Mouse (Mus musculus): ENCODE data around the gene Sfrp5. TPM values are rescaled to one million over a fixed set of nuclear protein-coding genes. Genes with fewer than 3 reads are reported as not detected.

Gene Sfrp5
- total RNA-seq, 2 experiments from 2014 or later = 5.1 to 6.2 TPM

DNA sequence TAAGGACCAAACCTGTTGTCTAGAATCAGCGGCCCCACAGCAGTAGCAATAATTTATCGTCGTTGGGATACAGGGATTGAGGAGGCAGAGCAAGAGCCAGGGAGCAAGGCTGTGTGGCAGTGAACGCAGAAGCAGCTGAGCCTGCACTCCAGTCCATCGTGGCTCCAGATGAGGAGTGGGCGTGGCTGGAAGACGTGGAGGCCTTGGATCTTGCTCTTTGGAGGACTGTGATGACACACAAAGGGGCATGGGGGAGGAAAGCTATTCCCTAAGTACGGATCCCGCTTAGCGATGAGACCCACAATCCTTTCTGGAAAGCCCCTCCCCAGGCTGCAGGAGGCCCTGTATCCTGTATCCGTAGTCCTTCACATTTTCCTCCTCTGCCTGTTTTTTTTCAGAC, 4.0 kb downstream of the Sfrp5 start:
- DNase-seq = peak; percentile 47

DNA sequence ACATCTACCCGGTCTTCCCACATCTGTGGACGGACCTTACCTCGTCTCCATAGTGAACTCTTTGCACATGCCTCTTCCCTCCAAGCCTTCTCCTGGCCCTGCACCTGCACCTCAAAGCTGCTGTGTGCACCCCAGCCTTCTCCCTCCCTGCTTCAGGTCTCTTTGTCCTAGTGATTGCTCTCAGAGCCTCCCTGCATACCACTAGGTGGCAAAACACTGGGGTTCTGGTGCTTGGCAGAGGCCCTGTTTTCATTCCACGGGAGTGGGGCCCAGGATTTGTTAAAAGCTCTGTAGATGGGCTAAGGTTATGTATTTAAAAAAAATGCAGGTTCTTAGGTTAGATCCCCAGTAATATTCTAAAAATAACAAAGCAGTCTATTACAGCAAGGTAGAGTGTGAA, 5.0 kb downstream of the Sfrp5 start:
- no peak for DNase-seq

DNA sequence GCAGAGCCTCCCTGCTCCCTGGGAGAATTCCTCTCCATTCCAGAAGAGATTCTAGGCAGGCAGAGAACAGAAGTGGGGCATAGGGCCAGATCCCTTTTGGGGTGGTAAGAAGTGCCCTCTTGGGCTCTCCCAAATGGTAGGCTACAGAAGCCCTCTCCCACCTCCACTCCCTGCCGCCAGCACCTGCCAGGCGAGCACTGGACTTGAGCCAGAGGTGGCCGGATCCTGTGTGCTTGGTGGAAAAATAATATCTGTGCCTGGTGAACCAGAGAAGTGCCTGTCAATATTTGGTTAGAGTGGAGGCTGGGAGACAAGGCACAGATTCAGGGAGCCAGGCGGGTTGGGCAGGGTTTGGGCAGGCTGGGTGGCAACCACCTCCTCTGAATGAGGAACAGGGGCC, 5.7 kb downstream of the Sfrp5 start:
- peak; percentile 20 for DNase-seq

DNA sequence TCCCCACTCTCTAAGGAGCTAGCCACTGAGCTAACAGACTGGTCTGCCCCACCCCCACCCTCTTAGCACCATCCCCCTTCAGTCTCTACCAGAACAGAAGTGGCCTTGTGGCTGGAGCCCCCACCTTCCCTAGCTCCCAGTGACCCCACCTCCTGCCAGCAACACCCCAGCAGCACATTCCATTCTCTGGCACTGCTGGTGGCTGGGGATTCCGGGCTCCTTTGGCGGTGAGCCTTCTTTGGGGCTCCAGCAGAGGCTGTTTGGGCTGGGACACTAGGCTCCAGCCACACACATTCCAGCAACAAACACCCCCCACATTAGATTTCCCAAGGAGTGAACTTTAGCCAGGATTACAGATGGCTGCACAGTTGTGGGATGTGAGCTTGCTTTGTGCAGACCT, 8.7 kb downstream of the Sfrp5 start:
- DNase-seq = no peak

DNA sequence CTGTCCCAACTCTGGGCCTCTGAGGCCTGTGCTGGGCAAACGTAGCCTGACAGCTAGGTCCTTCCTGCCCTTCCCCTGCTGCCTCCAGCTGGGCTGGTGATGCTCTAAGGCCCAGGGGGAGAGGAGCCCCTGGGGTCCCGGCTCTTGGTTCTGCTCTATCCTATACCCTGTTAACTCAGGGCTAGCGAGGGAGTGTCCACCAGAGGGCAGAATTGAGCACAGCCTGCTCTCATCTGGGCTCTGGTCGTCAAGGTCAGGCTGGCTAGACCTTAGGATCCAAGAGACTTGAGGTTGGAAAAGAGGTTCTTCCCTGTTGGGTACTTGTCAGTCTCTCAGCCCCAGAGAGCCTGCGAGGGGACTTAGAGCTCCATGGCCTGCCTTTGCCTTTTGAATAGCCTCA, 11.6 kb downstream of the Sfrp5 start:
- DNase-seq = peak; percentile 80

DNA sequence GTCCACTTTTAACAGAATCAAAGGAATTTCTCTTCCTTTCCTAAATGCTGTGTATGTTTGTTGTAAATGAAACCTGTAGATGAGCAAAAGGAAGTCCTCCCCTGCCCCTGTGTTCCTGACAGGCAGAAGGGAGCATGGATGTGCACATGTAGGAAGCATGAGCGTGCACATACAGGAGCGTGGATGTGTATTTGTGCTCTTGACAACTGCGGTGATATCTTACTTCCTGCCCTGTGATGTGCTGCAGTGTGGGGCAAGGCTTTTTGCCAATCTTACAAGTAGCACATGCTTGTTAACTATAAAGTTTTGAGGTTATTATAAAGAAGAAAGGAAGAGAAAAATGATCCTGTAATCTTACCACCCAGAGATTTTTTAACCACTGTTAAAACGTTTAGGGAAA, 12.3 kb downstream of the Sfrp5 start:
- DNase-seq = no peak

DNA sequence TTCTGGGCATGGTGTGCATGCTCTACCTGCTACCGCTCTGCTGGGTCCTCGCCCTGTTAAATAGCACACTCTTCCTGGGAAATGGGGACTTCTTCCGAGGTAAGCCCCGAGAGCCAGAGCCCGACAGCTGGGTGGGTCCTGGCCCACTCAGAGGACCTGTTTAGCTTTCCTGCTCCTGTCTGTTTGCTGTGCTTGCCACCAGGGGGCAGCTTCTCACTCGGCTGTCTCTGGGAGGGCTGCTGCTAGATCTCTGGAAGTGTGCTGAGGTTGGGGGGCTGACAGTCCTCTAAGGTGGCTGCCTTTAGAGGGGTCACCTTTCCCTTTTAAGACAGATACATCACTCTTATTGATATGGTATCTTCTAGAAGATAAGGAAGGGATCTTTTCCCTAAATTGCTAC, 19.4 kb downstream of the Sfrp5 start:
- no peak for DNase-seq

DNA sequence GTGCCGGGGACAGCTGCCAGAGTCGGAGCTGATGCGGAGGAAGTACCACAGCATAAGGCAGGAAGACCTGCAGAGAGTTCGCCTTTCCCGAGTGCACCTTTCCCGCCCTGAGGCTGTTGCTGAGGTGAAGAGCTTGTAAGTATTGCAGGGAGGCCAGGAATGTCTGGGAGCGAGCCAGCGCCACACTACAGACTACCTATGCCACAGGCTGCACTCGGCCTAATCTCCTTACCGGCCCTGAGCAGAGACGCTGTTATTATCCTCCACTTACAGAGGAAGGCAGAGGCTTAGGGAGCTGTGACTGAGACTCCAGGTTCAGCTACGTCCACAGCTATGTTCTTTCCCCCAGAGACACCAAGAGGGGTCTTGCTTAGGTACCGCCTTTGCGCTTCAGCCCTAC, 22.7 kb downstream of the Sfrp5 start:
- no peak for DNase-seq

DNA sequence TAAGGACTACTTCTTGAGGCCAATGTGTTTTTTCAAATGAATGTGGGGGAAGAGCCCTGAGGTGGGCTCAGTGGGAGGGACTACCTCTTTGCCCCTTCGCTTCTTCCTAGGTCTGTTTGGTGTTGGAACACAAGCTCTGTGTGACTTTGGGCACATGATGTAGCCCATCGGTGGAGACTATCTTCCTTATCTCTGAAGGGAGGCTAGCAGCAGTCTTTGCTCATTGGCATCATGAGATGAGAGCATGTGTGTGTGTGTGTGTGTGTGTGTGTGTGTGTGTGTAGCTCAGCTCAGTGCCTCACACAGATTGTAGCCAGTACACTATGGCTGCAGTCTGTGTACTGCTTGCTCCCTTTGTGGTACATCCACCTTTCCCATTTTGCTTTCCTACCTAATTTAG, 24.6 kb downstream of the Sfrp5 start:
- DNase-seq = no peak

DNA sequence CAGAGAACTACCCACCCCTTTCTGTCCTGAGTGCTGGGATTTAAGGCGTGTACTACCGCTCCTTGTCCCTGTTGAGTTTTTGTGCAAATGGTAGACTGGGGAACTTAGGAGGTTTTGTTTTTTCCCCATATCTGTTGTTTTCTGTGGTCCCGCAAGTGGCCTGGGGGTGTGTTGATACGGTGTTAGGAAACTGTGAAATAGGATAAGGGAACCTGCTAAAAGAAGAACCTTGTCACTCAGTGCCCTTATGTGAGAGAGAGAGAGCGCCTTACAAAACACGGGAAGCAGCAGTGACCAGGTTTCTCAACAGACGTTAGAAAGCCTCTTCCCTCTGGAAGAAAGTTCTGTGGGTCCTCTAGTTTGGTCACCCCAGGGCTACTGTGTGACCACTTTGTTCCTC, 25.2 kb downstream of the Sfrp5 start:
- no peak for DNase-seq

DNA sequence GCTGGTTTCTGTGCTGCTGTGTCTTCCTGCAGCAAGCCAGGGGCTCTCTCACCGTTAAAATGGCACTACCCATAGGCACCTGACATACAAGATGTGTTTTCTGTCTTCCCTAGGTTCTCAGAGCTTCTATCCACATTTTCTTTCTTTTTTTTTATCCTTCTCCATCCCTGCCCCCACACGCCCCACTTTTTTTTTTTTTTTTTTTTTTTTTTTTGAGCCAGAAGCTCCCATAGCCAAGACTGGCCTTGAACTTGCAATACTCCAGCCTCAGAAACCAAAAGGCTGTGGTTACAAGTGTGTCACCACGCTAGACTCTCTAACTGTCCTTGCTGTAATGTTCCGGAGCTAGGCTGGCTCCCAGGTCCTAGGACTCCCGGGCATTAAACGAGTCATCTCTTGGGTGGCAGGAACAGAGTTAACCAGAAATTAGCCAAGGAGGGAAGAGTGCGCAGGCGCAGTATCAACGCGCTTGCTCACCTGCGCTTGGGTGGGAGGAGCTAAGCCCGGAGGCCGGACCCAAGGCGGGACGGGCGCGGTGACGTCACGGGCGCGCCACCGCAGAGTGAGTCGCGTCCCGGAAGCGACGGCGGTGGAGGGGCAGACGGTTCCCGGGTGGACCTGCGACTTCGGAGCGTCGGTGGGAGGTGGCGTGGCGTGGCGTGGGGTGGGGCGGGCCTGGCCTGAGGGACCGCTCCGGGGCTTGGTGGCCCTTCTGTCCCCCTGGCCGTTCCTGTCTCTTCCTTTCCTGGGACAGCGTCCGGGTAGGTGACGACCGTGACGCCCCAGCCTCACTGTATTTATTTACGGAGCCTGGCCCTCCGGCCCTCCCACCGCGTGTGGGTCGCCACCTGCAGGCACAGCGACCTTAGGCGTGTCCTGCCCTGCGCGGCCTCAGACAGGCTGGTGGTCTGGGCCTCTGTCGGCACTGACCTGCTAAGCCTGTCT, 31.8 kb downstream of the Sfrp5 start:
- peak; percentile 95 for DNase-seq

DNA sequence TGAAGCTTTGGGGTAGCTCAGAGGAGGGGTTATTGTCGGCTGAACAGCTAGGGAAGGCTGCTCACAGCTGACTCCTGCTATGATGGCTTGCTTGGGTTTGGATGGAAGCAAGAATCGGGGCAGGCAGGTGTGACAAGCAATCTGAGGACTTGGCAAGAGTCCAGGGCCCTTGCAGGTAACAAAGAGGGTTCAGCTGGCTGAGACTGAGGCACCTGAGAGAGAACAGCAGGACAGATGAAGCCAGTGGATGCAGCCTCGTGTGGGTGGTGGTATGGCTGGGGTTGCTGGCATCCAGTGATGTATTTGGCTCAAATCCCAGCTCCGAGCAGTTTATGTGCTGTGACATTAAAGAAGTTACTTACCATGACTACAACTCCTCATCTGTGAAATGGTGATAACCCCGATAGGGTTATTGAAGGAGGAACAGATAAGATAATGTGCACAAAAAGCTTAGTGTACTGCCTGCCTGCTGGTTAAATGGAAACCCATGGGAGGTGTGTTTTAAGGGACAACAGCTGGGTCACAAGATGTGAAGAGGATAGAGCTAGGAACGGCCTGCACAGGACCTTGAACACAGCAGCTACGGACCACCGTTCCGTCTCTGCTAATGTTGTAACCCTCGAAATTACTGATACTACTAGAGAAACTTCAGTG, 32.6 kb downstream of the Sfrp5 start:
- no peak for DNase-seq

DNA sequence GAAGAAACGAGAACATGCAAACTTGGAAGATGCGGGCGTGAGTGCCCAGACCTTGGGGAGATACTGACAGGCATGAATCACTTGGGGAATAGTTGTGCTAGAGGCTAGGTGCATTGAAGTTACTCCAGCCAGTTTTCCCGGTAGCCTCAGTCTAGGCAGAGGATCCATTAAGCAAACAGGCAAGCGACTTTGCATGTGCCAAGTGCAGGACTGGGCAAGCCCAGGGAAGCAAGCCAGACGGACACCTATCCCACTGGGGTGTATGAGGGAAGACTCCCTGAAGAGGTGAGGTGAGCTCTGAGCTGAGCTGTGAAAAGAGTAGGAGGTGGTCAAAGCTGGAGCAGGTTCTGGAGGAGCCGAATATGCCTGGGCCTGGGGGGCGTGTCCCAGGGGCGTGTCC, 34.6 kb downstream of the Sfrp5 start:
- no peak for DNase-seq

DNA sequence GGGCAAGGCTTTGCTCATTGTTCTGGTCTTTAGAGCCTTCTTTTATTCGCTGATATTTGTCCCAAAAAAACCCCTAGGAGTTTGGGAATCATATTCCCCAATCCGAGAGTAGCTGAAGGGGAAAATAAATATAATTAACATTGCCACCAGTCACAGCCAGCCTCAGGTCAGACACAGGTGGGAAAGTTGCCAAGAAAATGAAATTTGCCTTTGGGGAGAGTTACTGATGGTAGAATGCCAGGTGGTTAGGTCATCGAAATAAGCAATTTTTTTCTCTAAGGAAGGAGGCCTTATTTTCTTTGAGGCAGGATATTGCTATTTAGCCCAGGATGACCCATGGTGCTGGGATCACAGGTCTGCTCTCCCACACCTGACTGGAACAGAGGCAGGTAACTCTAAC, 35.3 kb downstream of the Sfrp5 start:
- DNase-seq = no peak

DNA sequence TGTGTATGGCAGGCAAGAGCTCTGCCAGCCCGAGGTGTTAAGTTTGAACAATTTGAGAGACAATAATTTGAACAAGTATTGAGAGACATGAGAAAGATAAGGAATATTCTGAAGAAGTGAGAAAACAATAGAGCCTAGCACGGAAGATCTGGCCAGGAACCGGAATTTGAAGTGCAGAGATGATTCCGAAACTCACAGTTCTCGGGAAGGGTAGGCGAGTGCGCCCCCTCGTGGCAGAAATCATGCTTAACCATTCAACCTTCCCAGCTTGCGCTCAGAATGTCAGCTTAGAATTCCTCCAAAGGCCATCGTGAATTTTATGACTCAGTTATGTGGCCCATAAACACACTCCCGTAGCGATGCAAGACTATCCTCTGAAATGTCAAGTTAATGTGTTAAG, 35.9 kb downstream of the Sfrp5 start:
- DNase-seq = peak; percentile 95

DNA sequence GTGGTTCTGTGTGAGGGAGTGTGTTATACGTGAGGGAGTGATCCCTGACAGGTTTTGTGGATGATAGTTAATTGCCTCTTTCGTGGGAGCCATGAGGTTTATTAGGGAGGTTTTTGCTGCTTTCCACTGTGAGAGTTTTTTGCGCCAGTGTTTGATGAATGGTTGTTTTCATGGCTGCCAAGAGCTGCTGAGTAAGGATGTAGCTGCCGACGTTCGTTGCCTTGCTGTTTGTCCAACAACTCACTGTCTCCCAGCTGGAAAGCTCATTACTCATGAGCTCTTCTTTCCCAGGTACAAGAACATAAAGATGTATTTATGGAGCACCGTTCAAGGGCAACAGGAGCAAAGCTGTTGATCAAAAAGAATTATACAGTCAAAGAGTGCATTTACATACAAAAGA, 37.9 kb downstream of the Sfrp5 start:
- DNase-seq = no peak

DNA sequence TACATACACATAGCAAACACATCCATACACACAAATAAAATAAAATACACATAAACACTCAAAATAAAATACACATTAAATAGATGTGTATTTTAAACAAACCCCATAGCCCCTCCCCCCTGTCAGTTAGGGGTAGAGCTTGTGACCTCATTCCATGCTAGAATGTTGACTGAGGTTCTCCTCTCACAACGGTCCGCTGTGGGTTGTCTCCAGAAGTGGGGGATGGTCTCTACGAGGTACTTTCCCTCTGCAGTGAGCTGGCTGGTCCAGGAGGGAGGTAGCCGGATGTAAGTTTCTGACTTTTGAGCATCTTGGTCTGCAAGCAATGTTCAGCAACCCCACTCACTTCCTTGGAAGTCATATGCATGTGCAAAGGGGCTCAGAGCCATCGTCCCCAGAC, 38.3 kb downstream of the Sfrp5 start, which contains the start of gene Zfyve27:
Zfyve27 (plus strand) TSS at position 188 of the 400 bp plus-strand sequence.
- DNase-seq = no peak

DNA sequence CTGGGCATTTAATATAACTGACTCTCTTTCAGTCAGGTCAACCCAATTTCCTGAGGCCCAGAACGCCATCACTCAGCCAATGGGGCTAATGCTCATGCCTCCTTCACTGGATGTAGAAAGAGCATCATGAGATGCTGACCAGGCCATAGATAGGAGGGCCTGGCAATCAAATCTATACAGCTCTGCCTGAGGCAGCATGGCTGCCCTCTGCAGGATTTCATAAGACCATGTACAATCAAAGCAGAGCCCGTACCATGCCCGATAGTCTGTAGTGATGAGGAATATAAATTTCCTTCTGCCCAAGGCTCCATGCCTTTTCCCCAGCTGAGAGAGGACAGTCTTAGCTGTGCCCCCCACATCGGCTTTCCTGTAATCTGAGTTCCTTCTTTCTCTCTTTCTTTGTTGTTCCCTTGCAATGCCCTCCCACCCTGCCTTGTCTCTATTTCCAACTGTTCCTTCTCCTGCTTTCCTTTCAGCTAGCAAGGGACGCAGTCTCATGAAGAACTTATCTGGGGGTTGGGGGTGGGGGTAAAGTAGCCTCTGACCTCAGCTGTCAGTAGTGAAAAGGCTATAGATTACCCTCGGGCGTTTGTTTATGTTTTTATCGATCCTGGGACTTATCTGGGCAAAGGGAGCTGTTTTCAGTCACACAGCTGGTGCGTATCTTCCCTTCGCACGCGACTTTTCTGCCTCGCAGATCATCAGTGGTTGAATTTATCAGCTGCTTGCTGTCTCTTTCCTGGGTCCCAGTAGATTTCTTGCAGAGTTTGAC, 43.6 kb downstream of the Sfrp5 start:
- DNase-seq = no peak

DNA sequence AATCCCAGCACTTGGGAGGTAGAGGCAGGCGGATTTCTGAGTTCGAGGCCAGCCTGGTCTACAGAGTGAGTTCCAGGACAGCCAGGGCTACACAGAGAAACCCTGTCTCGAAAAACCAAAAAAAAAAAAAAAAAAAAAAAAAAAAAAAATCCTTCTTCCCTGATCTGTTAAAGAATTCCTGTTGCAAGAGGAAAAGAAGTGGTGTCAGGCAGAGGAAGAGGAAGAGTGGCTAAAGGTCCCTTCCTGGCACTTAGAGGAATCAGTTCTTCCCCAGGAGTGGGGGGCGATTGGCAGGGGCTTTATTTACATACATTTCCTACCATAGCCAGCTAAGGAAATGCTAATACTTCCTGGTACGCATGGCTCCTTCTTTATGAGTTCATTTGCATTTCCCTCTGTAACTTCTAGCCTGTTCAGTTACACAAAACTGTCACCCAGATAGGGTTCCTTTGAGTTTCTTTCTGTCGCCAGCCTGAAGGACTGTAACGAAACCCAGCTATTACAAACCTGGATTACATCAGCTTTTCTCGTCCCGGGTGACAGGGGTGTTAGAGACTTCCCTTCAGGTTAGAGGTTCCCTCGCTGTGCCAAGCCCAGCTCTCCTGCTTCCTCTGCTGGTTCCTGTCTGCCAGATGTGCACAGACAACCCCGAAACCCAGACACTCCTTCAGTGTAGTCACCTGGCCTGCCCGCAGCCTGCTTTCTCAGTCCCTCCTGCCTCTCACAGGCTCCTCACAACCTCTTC, 44.4 kb downstream of the Sfrp5 start:
- no peak for DNase-seq

DNA sequence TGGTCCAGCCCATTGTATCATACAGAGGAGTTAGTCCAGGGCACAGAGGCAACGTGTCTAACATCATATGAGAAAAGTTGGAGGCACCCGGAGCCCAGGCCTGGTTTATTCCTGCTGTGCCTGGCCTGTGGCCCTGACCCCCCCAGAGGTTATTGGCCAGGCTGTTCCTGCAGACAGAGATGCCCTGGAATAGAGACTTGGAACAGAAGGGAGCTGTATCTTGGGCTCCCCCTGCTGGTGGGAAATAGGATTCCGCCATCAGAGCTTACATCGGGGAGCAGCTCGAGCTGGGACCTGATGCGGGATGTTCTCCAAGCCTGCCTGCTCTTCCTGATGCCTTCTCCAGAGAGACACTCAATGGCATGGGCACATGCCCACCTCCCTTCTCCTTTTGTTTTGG, 50.1 kb downstream of the Sfrp5 start:
- peak; percentile 93 for DNase-seq

DNA sequence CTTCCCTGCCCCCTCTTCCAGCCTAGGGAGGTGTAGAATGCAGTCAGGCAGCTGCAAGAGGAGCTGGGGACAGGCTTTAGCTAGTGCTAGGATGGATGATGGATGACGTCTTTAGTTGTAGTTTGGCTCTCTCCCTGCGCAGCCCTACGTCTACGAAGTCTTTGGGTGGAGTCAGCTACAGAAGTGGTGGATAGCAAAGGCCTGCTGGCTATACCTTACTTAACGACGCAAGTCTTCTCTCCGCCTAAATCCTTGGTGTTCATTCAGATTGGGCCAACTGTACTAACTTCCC, 53.5 kb downstream of the Sfrp5 start:
- no peak for DNase-seq
